Mouse (Mus musculus) brown adipose tissue, adult 24 weeks (tissue): ENCODE measurements at regions not wholly inside any gene's neighbourhood (a gene's known extent, or its start where the extent isn't known, plus 50 kb on each side); places are given as distances from the start of the nearest gene placed in this dataset.
A peak's percentile ranks its signal among the peaks of the same experiment; 100 is the strongest.

Experiments used
- H3K27ac ChIP-seq: fragments of 200-500 bp; replicated peaks from 2 replicates; pipeline ENCODE4 v1.5.1; 2012; ENCODE audit warnings: low read depth, mild to moderate bottlenecking, low read length
- H3K4me1 ChIP-seq: fragments of 200-500 bp; 2 replicates; pipeline ENCODE4 v1.6.1; 2012; ENCODE audit warnings: low read length, mixed read lengths; ENCODE audit not compliant: control insufficient read depth, insufficient read depth, insufficient read length
- H3K4me3 ChIP-seq: fragments of 200-500 bp; 2 replicates; pipeline ENCODE4 v1.5.1; 2012; ENCODE audit warnings: low read depth, mild to moderate bottlenecking, low read length, moderate library complexity; ENCODE audit not compliant: insufficient read depth

DNA sequence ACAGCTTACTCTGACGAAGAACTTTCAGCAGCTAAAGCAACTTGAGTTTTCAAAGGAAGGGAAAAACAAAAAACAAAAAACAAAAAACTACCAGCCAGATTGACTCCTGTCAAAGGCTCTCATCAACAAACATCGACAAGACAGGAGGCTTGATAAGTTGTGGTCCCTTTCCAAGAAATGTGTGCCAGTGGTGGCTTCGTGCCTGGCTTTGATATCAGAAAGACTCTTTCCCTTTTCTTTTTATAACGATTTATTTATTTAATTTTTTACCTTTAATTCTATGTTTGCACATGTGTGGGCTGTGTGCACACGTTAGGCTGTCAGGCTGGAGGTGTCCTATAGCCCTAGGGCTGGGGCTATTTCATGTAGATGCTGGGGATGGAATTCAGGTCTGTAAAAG, 60.4 kb downstream of the Dact1 start:
- Histone ChIP-seq H3K4me1 (no peaks in the 10 kb centered on the region), H3K27ac (no peak overlapping the region), H3K4me3 (no peak overlapping the region)

DNA sequence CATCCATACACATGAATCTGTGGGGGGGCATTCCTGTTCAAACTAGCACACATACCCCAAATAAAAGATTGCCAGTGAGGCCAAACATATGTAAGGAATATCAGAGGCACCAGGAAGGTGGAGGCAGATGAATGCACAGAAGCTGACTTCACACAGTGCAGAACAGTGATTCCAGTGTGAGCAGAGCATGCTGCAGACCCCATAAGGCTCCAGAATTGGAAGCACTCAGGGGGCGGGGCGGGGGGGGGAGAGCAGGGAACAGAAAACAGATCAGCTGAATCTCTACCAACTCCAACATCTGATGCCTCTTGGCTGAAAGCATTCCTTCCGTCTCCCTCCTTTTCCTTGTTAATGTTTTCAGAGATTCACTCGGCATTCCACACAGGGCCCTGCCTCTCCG, 62.3 kb downstream of the Dact1 start:
- no peak overlapping the region for H3K27ac ChIP-seq

DNA sequence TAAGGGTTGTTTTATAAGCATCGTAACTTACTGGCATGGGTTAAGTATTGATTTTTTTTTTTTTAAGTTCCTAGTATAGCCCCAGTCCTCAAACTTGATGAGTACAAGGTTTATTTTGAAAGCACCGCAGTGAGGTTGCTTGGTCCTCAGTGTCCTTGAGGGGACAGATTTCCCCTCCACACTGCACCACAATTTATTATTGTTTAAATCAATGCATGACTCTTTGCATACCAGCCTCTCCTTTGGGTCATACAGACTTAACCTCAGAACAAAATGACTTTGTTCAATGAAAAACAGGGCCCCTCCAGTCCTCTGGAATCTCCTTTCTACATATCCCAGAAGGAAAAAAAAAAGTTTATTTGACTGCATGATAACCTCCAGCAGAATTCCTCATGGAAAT, 63.9 kb downstream of the Dact1 start:
- H3K4me1 ChIP-seq: no peaks in the 10 kb centered on the region
- no peak overlapping the region for H3K27ac ChIP-seq
- H3K4me3 ChIP-seq: no peak overlapping the region

More for the DNA sequence above, 62.3 kb downstream of the Dact1 start:
- H3K4me3 ChIP-seq: no peak overlapping the region
- no peaks in the 10 kb centered on the region for H3K4me1 ChIP-seq

DNA sequence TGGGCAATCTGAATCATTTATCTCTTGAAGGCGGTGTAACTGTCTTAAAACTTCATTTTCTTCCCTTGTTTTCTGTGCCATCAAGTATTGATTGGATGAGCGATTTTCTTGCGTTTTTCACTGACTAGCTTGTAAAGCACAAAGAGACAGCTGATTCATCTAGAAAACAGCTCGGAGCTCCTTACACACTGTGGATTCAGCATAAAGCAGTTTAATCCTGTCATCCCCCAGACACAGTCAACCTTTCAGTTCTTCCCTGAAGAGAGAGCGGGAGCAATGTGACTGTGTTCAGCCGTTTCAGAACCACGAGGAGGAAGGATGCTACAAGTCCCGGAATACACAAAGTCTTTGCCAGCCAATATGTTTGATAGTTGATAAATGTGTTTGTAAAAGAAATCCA, 66.8 kb downstream of the Dact1 start:
- no peaks in the 10 kb centered on the region for H3K4me1 ChIP-seq
- 0 out of 2 replicates have a peak overlapping the region, but pooled peaks have one; percentile 20 for H3K4me3 ChIP-seq
- H3K27ac ChIP-seq: no peak overlapping the region

DNA sequence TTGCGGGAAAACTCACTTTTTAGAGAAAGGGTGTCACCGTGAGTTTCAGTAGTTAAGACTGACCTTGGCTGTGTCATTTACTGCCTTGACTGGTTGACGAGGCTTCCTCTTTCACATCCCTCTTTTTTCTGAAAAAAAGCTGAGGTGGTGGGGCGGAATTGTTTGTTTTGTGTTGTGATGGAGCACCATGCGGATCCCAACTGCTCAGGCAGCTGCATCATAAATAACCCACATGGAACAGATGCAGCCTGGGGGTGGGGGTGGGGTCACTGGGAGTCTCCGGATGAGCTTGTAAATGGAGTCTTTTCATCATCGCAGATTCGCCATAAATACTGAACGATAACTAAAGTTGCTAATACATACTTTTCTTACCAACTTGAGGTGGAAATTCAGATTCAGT, 67.3 kb downstream of the Dact1 start:
- Histone ChIP-seq H3K4me1 (no peaks in the 10 kb centered on the region), H3K4me3 (peak overlapping the region; percentile 20; the same call in 1 of the 2 replicates), H3K27ac (no peak overlapping the region)

DNA sequence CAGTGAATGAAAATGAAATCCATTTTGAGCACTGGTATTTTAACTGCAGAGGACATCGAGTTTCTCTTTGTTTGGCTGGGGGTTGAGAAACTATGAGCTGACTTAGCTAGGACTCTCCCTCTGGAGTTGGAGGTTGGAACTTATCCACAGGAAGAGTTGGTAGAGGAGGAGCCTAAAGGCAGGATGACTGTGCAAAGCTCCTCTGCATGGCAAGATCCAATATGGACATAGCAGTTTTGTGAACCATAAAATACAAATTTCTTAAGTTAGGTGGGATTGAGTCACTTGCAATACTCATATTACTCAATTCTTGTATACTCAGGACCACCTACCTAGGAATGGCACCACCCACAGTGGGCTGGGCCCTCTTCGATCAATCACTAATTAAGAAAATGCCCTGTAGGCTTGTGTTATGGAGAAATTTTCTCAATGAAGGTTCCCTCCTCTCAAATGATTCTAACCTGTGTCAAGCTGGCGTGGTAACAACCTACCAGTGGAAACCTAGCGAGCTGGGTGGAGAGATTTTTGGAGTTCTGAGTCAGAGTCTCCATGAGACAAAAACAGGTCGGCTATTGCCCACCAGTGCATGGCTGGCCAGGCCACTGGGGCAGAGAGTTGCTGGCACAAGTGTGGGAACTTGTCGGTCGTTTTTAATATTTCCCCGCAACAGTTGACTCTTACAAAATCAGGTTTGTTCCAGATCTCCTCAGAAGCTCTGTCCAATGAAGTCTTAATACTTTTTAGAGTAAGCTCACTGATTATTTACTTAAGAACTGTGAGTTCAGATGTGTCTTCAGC, 70.1 kb downstream of the Dact1 start:
- Histone ChIP-seq H3K27ac (no peak overlapping the region), H3K4me1 (no peaks in the 10 kb centered on the region), H3K4me3 (no peak overlapping the region)

DNA sequence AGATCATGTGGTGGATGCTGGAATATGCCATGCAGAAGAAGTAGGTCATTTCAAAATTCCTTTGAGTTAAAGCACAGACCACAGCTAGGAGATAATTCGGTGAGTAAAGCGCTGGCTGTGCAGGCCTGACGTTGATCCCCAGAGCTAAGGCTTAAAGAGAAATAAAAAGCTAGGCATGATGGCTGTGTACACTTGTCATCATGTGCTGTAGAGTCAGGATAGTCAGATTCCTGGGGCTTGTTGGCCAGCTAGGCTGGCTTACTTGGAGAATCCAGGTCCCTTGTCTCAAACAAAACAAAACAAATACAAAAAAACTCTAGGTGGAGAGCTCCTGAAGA, 70.7 kb downstream of the Dact1 start:
- Histone ChIP-seq H3K27ac (no peak overlapping the region), H3K4me3 (no peak overlapping the region), H3K4me1 (no peaks in the 10 kb centered on the region)

DNA sequence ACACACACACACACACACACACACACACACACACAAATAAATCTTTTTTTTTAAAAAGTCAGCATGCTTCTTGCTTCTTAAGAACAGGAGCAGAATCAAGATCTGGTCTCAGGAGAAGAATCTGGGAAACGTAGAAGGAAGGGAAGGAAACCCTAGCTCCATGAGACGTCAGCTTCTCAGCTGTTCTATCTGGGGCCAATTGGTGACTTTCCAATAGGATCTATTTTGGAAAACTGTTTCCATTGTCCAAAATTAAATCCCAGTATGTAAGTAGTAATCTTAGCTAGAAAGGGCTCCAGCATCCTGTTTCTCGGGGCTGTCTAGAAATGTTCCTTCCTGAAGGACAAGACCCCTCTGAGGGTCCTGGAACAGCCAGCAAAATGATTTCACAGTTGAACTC, 76.6 kb downstream of the Dact1 start:
- H3K4me1 ChIP-seq: no peaks in the 10 kb centered on the region
- no peak overlapping the region for H3K4me3 ChIP-seq
- no peak overlapping the region for H3K27ac ChIP-seq

DNA sequence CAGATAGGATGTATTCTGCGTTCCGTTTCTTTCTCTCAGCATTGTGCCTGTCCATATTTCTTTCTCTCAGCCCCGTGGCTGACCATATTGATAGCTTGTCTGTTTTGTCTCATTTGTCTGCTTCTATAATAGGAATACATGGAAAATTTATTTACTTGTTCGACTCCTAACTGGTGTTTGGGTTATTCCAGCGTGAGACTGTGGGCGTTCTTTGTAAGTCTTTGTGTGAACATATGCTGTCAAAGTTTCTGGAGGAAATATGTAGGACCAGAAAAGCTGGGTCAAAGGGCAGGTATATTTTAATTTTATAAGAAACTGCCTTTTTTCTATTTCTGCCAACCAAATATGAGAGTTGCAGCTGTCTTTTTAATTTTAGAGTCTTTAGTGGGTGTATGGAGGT, 81.8 kb downstream of the Dact1 start:
- Histone ChIP-seq H3K27ac (no peak overlapping the region), H3K4me3 (no peak overlapping the region), H3K4me1 (no peaks in the 10 kb centered on the region)

DNA sequence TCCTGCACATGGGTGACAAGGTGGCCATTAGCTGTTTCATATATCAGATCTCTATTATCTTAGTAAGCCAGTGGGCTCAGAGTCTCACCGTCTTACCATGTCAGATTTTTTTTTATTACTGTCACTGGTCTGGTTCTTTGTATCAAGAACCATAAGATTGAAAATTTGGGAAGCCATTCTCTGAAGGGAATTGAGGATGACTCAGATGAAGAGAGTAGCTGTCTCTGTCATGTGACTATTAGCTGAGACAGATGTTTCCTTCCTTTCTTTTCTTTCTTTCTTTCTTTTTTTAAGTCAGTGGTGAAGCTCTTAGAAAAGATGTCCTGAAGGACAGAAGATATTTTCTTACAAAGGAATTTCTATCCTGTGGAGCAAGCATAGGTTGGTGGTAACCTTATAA, 84.1 kb downstream of the Dact1 start:
- Histone ChIP-seq H3K4me3 (no peak overlapping the region), H3K27ac (no peak overlapping the region), H3K4me1 (no peaks in the 10 kb centered on the region)

DNA sequence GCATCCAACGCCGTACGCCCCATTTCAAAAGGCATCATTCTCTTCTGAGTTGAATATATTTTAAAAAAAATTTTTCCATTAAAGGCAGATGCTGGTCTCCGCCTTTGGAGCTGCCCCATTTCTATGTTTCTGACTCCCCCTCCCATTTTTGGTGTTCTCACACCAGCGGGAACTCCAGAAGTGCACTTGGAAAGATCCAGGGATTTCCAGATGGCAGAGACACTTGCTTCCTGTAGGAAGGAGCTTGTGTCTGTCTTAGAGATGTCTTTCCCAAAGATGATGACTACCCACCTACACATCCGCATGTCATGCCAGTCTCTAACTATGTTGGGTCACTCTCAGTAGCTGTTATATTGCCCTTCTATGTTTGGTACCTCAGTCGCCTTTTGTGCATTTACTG, 87.8 kb downstream of the Dact1 start:
- Histone ChIP-seq H3K4me1 (no peaks in the 10 kb centered on the region), H3K4me3 (no peak overlapping the region), H3K27ac (no peak overlapping the region)

DNA sequence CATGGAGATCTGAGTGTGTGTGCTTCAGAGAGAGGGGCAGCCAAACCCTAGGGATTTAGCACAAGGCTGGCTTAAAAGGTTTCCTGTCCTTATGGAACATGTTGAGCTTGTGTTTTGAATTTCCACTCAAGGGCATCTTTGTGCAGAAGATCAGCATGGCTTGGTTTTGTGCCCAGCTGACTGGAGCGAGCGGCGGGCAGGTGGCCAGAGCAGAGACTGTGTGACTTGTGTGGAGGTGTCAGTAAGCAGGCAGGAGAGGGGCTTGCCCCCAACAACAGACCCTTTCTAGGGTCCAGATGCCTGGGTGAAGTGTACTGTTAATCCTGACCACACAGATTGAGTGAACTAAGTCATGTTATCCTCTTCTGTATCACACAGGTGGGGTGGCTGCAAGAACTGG, 89.0 kb downstream of the Dact1 start:
- no peak overlapping the region for H3K27ac ChIP-seq
- H3K4me3 ChIP-seq: no peak overlapping the region
- H3K4me1 ChIP-seq: no peaks in the 10 kb centered on the region

DNA sequence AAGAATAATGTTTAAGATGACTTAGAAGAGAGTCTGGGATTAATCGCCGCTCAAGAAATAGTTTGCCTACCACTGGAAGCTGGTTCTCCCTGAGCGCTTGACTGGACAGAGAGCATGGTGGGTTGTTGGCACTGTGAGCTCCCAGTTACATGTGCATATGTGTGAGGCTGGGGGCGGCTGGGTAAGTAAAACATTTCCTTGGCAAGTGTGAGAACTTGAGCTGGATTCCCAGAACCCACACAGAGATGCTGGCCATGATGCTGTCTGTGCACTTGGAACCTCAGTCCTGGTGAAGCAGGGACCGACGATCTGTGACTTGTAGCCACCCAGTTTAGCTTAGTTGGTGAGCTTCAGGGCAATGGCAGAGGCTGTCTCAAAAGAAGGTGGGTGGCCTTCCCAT, 90.5 kb downstream of the Dact1 start:
- H3K4me3 ChIP-seq: no peak overlapping the region
- H3K27ac ChIP-seq: no peak overlapping the region
- H3K4me1 ChIP-seq: no peaks in the 10 kb centered on the region

DNA sequence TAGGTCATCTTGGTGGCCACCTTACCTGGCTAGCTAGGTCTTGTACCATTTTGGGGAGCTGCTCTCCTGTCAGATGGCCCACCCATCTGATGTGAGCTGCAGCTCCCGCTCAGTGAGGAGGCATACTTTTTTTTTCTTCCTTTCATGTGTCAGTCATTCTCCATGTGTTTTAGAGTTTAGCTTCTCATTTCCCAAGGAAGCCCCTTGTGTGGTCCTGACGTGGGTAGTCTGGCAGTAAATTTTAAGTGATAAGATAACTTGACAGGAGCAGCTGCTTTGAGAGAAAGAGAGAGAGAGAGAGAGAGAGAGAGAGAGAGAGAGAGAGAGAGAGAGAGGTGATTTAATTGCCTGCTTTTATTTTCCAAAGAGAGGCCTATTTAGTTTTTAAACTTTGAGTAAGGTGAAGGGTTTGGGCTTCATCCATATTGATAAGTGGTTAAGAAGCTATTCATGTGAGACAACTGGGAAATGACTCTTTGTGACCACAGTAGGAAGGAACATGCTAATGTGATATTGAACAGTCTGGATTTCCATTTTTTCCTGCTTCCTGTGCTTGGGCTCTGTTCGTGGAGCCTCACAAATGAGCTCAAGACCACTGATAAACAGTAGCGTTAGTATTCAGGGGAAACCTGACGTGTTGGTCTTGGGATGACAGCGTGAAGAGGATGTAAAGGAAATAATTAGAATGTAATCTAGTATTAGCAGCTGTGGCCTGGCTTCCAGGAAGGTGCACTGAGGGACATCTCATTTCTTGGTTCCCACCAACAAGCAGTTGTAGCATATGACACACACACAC, 92.1 kb downstream of the Dact1 start:
- H3K27ac ChIP-seq: no peak overlapping the region

DNA sequence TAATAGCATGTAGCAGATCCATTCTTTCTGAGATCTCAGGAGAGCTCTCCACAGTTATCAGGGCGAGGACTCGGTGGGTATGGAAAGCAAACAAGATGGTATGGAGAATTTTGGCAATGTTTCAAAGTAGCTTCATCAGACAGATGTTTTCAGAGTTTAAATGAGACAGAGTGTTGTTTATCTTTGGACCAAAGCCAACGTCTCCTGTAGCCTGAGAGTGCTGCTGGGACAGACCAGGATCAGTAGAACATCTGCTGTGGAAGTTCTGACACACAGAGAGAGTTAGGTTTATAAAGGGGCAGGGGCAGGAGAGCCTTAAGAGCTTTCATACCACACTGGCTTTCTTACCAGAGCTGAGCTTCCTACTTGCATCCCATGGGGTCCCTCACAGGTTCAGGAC, 97.6 kb downstream of the Dact1 start:
- Histone ChIP-seq H3K27ac (no peak overlapping the region), H3K4me1 (no peaks in the 10 kb centered on the region), H3K4me3 (no peak overlapping the region)

More for the DNA sequence above, 92.1 kb downstream of the Dact1 start:
- no peak overlapping the region for H3K4me3 ChIP-seq
- no peaks in the 10 kb centered on the region for H3K4me1 ChIP-seq
